Mouse (Mus musculus) bone marrow, adult 2 months (tissue): ENCODE measurements around the gene Arl11. TPM values are rescaled to one million over a fixed set of nuclear protein-coding genes. Genes with fewer than 3 reads are reported as not detected.

Source experiments
- H3K27ac ChIP-seq: fragments of 200-500 bp; 2 replicates; pipeline ENCODE4 v1.5.1; 2012; ENCODE audit warnings: low read depth, mild to moderate bottlenecking, control low read depth, inconsistent platforms, low read length; ENCODE audit not compliant: control insufficient read depth, poor library complexity, insufficient read depth
- H3K4me1 ChIP-seq: fragments of 200-500 bp; 2 replicates; pipeline ENCODE4 v1.6.1; 2011; ENCODE audit warnings: low read length; ENCODE audit not compliant: control insufficient read depth, insufficient read depth
- H3K4me3 ChIP-seq: fragments of 200-500 bp; replicated peaks from 2 replicates; pipeline ENCODE3; 2011; ENCODE audit warnings: mild to moderate bottlenecking, low read depth, low read length, control low read depth; ENCODE audit not compliant: control insufficient read depth
- CTCF ChIP-seq: fragments of 200-500 bp; IDR thresholded peaks from 2 replicates; pipeline ENCODE4 v1.5.1; 2011; ENCODE audit warnings: low read length, control low read depth; ENCODE audit not compliant: control insufficient read depth, insufficient read depth
- POLR2A ChIP-seq: fragments of 200-500 bp; IDR thresholded peaks from 2 replicates; pipeline ENCODE4 v1.6.1; 2011; ENCODE audit warnings: low read depth, mild to moderate bottlenecking, control low read depth, low read length, borderline replicate concordance; ENCODE audit not compliant: control insufficient read depth
- whole genome bisulfite sequencing: fragments of 180-500 bp; shearing (Covaris S2); methylation state at CpG from one replicate; pipeline ENCODE4 v1.1.7; 2018; 5-methylcytosine and 5-hydroxymethylcytosine counted together
- polyA plus RNA-seq: library from polyadenylated mRNA; stranded (reverse); fragments of >200 nt; gene quantifications from 2 replicates; pipeline ENCODE4 v1.2.4, GENCODE M21; 2011; ENCODE audit warnings: low replicate concordance; ENCODE audit not compliant: missing spikeins, insufficient read depth, insufficient read length

The Arl11 gene
- polyA plus RNA-seq = 1.8 and 9.2 TPM in 2 replicates

DNA sequence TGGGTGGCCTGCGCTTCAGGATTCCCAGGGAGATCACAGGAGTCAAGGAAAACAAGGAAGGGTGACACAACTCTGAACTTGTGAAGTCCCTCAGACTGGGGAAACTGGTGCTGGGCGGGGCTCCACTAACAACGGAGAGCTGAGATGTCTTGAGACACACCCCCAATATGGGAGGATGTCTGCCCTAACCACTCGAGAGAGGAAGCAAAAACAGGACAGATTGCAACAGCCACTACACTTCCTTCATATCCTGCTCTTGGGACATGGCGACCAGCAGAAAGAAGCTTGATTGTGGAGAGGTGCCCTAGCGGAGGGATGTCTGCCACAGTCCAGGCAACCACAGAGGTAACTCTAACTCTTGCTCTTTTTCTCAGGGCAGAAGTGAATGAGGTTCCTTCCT is at the start of gene Arl11:
Arl11 (plus strand) TSS at position 161 of the 400 bp plus-strand sequence.
- H3K27ac ChIP-seq = peak within 1 kb of the TSS; percentile 75

DNA sequence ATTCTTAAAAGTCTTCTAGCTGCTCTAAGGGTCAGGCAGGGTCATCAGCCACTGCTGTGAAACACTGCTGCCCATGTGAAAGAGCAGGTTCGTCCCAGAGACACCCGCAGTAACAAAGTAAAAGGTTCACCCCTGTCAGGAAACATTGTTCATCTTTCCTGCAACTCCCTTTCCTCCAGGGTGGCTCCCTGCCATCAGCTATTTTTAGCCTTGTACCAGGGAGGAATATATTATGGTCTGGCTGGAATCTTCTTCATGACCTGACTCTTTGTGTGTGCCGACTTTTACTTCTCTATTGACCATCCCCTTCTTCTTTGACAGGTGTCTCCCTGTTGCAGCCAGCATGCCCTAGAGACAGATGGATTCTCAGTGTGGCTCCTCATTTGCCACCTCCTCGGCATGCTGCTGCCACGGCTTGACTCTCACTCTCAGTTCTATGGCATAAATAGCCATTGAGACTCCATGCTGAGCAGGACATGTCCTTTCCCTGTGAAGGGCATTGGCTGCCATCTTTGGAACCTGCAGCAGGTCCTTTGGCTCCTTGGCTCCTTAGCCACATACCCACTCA is 41.6 kb upstream of the Arl11 start:
- whole genome bisulfite sequencing = 73% methylated on average over 5 of the region's 5 CpGs
- Histone ChIP-seq H3K4me3 (no peak overlapping the region), H3K4me1 (no peaks in the 10 kb centered on the region), H3K27ac (no peak overlapping the region)
- no peak for TF ChIP-seq POLR2A
- no peak for TF ChIP-seq CTCF

More for the DNA sequence above, at the start of gene Arl11:
- TF ChIP-seq POLR2A = no peak
- no peak for TF ChIP-seq CTCF
- WGBS = 11% methylated on average over 6 of the region's 6 CpGs
- Histone ChIP-seq H3K4me1 (no peaks in the 10 kb centered on the region; the same call in 1 of the 2 replicates), H3K4me3 (peak within 1 kb of the TSS; percentile 63)

DNA sequence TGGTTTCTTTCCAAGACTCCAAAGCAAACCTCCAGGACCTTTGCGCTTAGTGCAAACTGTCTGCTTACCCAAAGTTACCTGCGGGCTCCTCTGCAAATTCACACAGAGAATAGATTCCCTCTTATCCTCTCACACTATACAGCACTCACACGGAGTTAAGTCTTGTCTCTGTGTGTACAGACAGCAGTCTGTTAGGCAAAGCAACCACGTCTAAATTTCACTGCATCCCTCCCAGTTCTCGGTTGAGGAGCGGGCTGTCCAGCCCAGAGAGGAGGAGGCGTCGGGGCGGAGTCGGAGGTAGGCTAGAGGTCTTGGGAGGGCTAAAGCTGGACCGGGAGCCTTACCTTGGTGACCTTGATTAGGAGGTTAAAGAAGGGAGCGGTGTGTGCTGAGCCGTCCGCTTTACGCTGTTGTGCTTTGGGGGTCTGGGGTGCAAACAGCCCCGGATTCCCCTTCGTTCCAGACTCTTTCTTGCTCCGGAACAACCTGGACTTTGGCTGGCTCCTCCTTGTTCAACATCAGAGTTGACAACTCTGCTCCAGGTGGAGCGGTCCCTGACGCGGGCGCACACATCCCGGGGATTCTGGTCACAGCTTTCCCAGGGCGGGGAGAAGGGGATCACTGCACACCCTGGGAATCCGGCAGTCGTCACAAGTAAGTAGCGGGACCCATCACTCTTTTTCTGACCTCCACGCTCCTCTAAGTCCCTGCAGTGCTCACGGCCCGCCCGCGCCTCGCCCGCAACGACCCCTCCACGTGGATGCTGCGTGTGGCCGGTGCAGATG is 34.9 kb upstream of the Arl11 start:
- 13% methylated on average over 38 of the region's 38 CpGs for WGBS
- no peak for TF ChIP-seq POLR2A
- TF ChIP-seq CTCF = no peak
- Histone ChIP-seq H3K4me1 (no peaks in the 10 kb centered on the region), H3K4me3 (no peak overlapping the region), H3K27ac (no peak overlapping the region)

GRCm38 (mm10) chr14:61277285-61277684 is 32.3 kb upstream of the Arl11 start:
- TF ChIP-seq CTCF (peak; percentile 58; the same call in 1 of the 2 replicates), POLR2A (no peak)
- Histone ChIP-seq H3K4me3 (no peak overlapping the region), H3K27ac (no peak overlapping the region), H3K4me1 (no peaks in the 10 kb centered on the region; the same call in 1 of the 2 replicates)
- WGBS = 29% methylated on average over 1 of the region's 1 CpGs

DNA sequence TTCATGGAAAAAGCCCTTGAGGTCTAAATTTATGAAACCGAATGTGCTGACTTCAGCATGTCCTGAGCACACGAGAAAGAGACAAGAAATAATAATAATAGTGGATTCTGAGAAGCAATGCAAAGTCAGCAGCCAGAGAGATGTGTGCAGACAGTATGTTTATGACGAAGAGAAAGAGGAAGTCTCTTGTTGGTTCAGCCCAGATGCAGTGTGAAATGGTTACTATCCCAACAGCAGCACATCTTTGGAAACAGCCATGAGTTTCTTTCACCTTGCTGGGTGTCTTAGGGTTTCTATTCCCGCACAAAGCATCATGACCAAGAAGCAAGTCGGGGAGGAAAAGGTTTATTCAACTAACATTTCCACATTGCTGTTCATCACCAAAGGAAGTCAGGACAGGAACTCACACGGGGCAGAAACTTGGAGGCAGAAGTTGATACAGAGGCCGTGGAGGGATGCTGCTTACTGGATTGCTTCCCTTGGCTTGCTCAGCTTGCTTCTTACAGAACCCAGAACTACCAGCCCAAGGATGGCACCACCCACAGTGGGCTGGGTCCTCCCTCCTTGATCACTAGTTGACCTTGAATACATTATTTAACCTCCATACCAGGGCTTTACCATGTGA is 30.8 kb upstream of the Arl11 start:
- 49% methylated on average over 7 of the region's 7 CpGs for WGBS
- H3K4me3 ChIP-seq = no peak overlapping the region
- no peaks in the 10 kb centered on the region; the same call in 1 of the 2 replicates for H3K4me1 ChIP-seq
- H3K27ac ChIP-seq = no peak overlapping the region
- TF ChIP-seq CTCF (no peak), POLR2A (no peak)

- no peak overlapping the region for H3K27ac ChIP-seq
- WGBS = 4% methylated on average over 19 of the region's 19 CpGs
- TF ChIP-seq CTCF = no peak
- TF ChIP-seq POLR2A = no peak
- peaks cover 4% of the 10 kb centered on the region for H3K4me1 ChIP-seq
- H3K4me3 ChIP-seq = peak overlapping the region; percentile 36
These were observed 20.8 kb upstream of the Arl11 start for GRCm38 (mm10) chr14:61288606-61289286.

GRCm38 (mm10) chr14:61290664-61291063 is 18.9 kb upstream of the Arl11 start:
- TF ChIP-seq CTCF = no peak
- no peak for TF ChIP-seq POLR2A
- Histone ChIP-seq H3K4me3 (no peak overlapping the region), H3K27ac (no peak overlapping the region), H3K4me1 (peaks cover 4% of the 10 kb centered on the region)
- 39% methylated on average over 3 of the region's 3 CpGs for WGBS
